Mouse (Mus musculus) limb, embryonic 11.5 days (tissue): ENCODE measurements around the gene Hist1h4b. TPM values are rescaled to one million over a fixed set of nuclear protein-coding genes. Genes with fewer than 3 reads are reported as not detected.
A peak's percentile ranks its signal among the peaks of the same experiment; 100 is the strongest.

Experiments
- ATAC-seq: fragments of 200-750 bp; cut with Nextera tagmentation; 2 replicates; pipeline ENCODE4 v1.8.0; 2017; ENCODE audit warnings: low read depth; ENCODE audit not compliant: insufficient number of reproducible peaks, low FRiP score, low TSS enrichment
- DNase-seq: peaks from one replicate; pipeline ENCODE4 v3.0.0-alpha.2; 2015; ENCODE audit warnings: low spot score
- H3K27ac ChIP-seq: fragments of 300-500 bp; sonication (generic); replicated peaks from 2 replicates; pipeline ENCODE4 v1.5.1; 2014; ENCODE audit warnings: low read depth, mild to moderate bottlenecking, low read length
- H3K27me3 ChIP-seq: fragments of 300-500 bp; sonication (generic); 2 replicates; pipeline ENCODE4 v1.6.1; 2014; ENCODE audit warnings: mild to moderate bottlenecking, low read length, mixed read lengths; ENCODE audit not compliant: control insufficient read depth, insufficient read depth
- H3K36me3 ChIP-seq: fragments of 300-500 bp; sonication (generic); 2 replicates; pipeline ENCODE4 v1.6.1; 2014; ENCODE audit warnings: mild to moderate bottlenecking, low read length, moderate library complexity, mixed read lengths; ENCODE audit not compliant: control insufficient read depth, insufficient read depth
- H3K4me1 ChIP-seq: fragments of 300-500 bp; sonication (generic); 2 replicates; pipeline ENCODE4 v1.6.1; 2014; ENCODE audit warnings: low read length, mixed read lengths; ENCODE audit not compliant: control insufficient read depth, insufficient read depth
- H3K4me2 ChIP-seq: fragments of 300-500 bp; sonication (generic); 2 replicates; pipeline ENCODE4 v1.6.1; 2014; ENCODE audit warnings: low read depth, mild to moderate bottlenecking, moderate library complexity; ENCODE audit not compliant: severe bottlenecking
- H3K4me3 ChIP-seq: fragments of 300-500 bp; sonication (generic); 2 replicates; pipeline ENCODE4 v1.5.1; 2014; ENCODE audit warnings: low read depth, low read length
- H3K9ac ChIP-seq: fragments of 300-500 bp; sonication (generic); 2 replicates; pipeline ENCODE4 v1.6.1; 2014; ENCODE audit warnings: mild to moderate bottlenecking, low read length
- H3K9me3 ChIP-seq: fragments of 300-500 bp; sonication (generic); 2 replicates; pipeline ENCODE4 v1.6.1; 2016; ENCODE audit warnings: low read length; ENCODE audit not compliant: control insufficient read depth
- WGBS: fragments of 180-500 bp; shearing (Covaris S2); extraction: QIAGEN DNeasy Blood & Tissue Kit; methylation state at CpG from one replicate; pipeline ENCODE4 v1.1.7; 2014; 5-methylcytosine and 5-hydroxymethylcytosine counted together
- microRNA-seq: library from miRNA; unstranded; fragments of <30 nt; microRNA quantifications from one replicate; pipeline ENCODE4, GENCODE M21; 2016
- polyA plus RNA-seq: library from polyadenylated mRNA; unstranded; fragments of >200 nt; fragmentation: Nextera tagmentation; extraction: Ambion mirVana; gene quantifications from 2 replicates; pipeline ENCODE4 v1.2.1, GENCODE M21; 2014

The Hist1h4b gene
- polyA plus RNA-seq, 1 experiment from 2014 or later: 6.3 TPM

- Histone ChIP-seq H3K9ac (no peak overlapping the region), H3K4me3 (no peak overlapping the region), H3K27ac (no peak overlapping the region), H3K36me3 (no peaks in the 10 kb centered on the region), H3K9me3 (no peaks in the 10 kb centered on the region), H3K4me2 (no peak overlapping the region), H3K4me1 (no peaks in the 10 kb centered on the region), H3K27me3 (no peaks in the 10 kb centered on the region)
- WGBS: 93% methylated on average over 7 of the region's 7 CpGs
- DNase-seq (no peak), ATAC-seq (no peak)
Observed at GRCm38 (mm10) chr13:23778339-23778738, 21.5 kb downstream of the Hist1h4b start.

GRCm38 (mm10) chr13:23779025-23779424 is 22.2 kb downstream of the Hist1h4b start:
- Histone ChIP-seq H3K36me3 (no peaks in the 10 kb centered on the region), H3K4me3 (no peak overlapping the region), H3K4me1 (no peaks in the 10 kb centered on the region), H3K9me3 (no peaks in the 10 kb centered on the region), H3K4me2 (no peak overlapping the region), H3K27ac (no peak overlapping the region), H3K27me3 (no peaks in the 10 kb centered on the region), H3K9ac (no peak overlapping the region)
- no peak for DNase-seq
- 76% methylated on average over 4 of the region's 4 CpGs for WGBS
- ATAC-seq: no peak

- Histone ChIP-seq H3K4me1 (no peaks in the 10 kb centered on the region), H3K4me3 (no peak overlapping the region), H3K4me2 (no peak overlapping the region), H3K27ac (no peak overlapping the region), H3K9me3 (no peaks in the 10 kb centered on the region), H3K36me3 (no peaks in the 10 kb centered on the region), H3K27me3 (no peaks in the 10 kb centered on the region), H3K9ac (no peak overlapping the region)
- DNase-seq (peak; percentile 57), ATAC-seq (no peak)
- 53% methylated on average over 2 of the region's 2 CpGs for WGBS
Observed at GRCm38 (mm10) chr13:23792520-23792919, 35.7 kb downstream of the Hist1h4b start.

GRCm38 (mm10) chr13:23799405-23799804 is 42.6 kb downstream of the Hist1h4b start:
- peaks cover 10% of the 10 kb centered on the region for H3K4me1 ChIP-seq
- ATAC-seq (no peak), DNase-seq (no peak)
- no peaks in the 10 kb centered on the region for H3K27me3 ChIP-seq
- H3K4me3 ChIP-seq: no peak overlapping the region
- H3K27ac ChIP-seq: no peak overlapping the region
- 55% methylated on average over 5 of the region's 5 CpGs for WGBS
- no peaks in the 10 kb centered on the region for H3K9me3 ChIP-seq
- H3K4me2 ChIP-seq: no peak overlapping the region
- no peak overlapping the region for H3K9ac ChIP-seq
- H3K36me3 ChIP-seq: no peaks in the 10 kb centered on the region

GRCm38 (mm10) chr13:23804532-23804931 is 47.7 kb downstream of the Hist1h4b start:
- DNase-seq (no peak), ATAC-seq (no peak)
- WGBS: 74% methylated on average over 2 of the region's 2 CpGs
- Histone ChIP-seq H3K9me3 (no peaks in the 10 kb centered on the region), H3K4me1 (no peaks in the 10 kb centered on the region), H3K36me3 (no peaks in the 10 kb centered on the region), H3K27me3 (no peaks in the 10 kb centered on the region), H3K4me2 (no peak overlapping the region), H3K4me3 (no peak overlapping the region), H3K9ac (no peak overlapping the region), H3K27ac (no peak overlapping the region)

GRCm38 (mm10) chr13:23806422-23807052 is 49.7 kb downstream of the Hist1h4b start, which contains the start of gene Slc17a2:
Gene Slc17a2 (plus strand): TSS chr13:23806993.
- H3K4me3 ChIP-seq: no peak within 1 kb of the TSS
- H3K4me2 ChIP-seq: no peak within 1 kb of the TSS
- H3K9me3 ChIP-seq: no peaks in the 10 kb centered on the region
- DNase-seq (no peak), ATAC-seq (no peak)
- H3K27ac ChIP-seq: no peak within 1 kb of the TSS
- H3K27me3 ChIP-seq: no peaks in the 10 kb centered on the region
- H3K4me1 ChIP-seq: no peaks in the 10 kb centered on the region
- 86% methylated on average over 15 of the region's 15 CpGs for WGBS
- H3K9ac ChIP-seq: no peak within 1 kb of the TSS
- no peaks in the 10 kb centered on the region for H3K36me3 ChIP-seq

Small RNA genes within 50 kb of the gene (microRNA-seq; reads per million reads assigned to microRNA genes)
- not detected for gene Gm44314
- not detected for gene Gm44484

Other genes starting within 250 kb of the Hist1h4b start
- 4.0 and 5.6 TPM in 2 replicates for gene Hist1h4h, start 226.0 kb upstream of the Hist1h4b start, polyA plus RNA-seq
- 5.1 and 7.9 TPM in 2 replicates for gene Hist1h2af, start 223.1 kb upstream of the Hist1h4b start, polyA plus RNA-seq
- gene Hist1h3g, start 221.6 kb upstream of the Hist1h4b start, polyA plus RNA-seq: 7.0 and 9.4 TPM in 2 replicates
- gene Hist1h2bh, start 213.6 kb upstream of the Hist1h4b start, polyA plus RNA-seq: 0.79 and 1.0 TPM in 2 replicates
- 1.4 and 2.0 TPM in 2 replicates for gene Hist1h3f, start 213.0 kb upstream of the Hist1h4b start, polyA plus RNA-seq
- 0.67 and 2.3 TPM in 2 replicates for gene Hist1h4f, start 205.4 kb upstream of the Hist1h4b start, polyA plus RNA-seq
- 0.54 and 0.56 TPM in 2 replicates for gene Hist1h1d, start 203.8 kb upstream of the Hist1h4b start, polyA plus RNA-seq
- 9.6 and 9.8 TPM in 2 replicates for gene Hist1h3e, start 194.6 kb upstream of the Hist1h4b start, polyA plus RNA-seq
- 98.4 and 102 TPM in 2 replicates for gene Hist1h2ae, start 185.8 kb upstream of the Hist1h4b start, polyA plus RNA-seq
- 8.2 and 10.0 TPM in 2 replicates for gene Hist1h2bg, start 185.6 kb upstream of the Hist1h4b start, polyA plus RNA-seq
- gene Hist1h2bf, start 182.8 kb upstream of the Hist1h4b start, polyA plus RNA-seq: 4.5 and 5.4 TPM in 2 replicates
- gene Hist1h2ad, start 182.6 kb upstream of the Hist1h4b start, polyA plus RNA-seq: 2.2 and 3.1 TPM in 2 replicates
- 12.6 and 13.2 TPM in 2 replicates for gene Hist1h3d, start 181.2 kb upstream of the Hist1h4b start, polyA plus RNA-seq
- 133 and 134 TPM in 2 replicates for gene Hist1h4d, start 175.4 kb upstream of the Hist1h4b start, polyA plus RNA-seq
- gene Hist1h2be, start 135.9 kb upstream of the Hist1h4b start, polyA plus RNA-seq: 3.1 and 3.9 TPM in 2 replicates
- 20.3 and 24.6 TPM in 2 replicates for gene Hist1h1e, start 134.5 kb upstream of the Hist1h4b start, polyA plus RNA-seq
- gene Hist1h2ac, start 73.1 kb upstream of the Hist1h4b start, polyA plus RNA-seq: 0.96 and 1.0 TPM in 2 replicates
- 19.9 and 21.1 TPM in 2 replicates for gene Hist1h2bc, start 72.8 kb upstream of the Hist1h4b start, polyA plus RNA-seq
- gene Hist1h1t, start 61.2 kb upstream of the Hist1h4b start, polyA plus RNA-seq: 0.28 TPM in 1 of 2 replicates, not detected in the other
- gene Hist1h4c, start 58.6 kb upstream of the Hist1h4b start, polyA plus RNA-seq: 6.6 and 7.9 TPM in 2 replicates
- gene Hfe, start 46.2 kb upstream of the Hist1h4b start, polyA plus RNA-seq: 2.1 and 3.7 TPM in 2 replicates
- gene Hist1h1c, start 18.2 kb upstream of the Hist1h4b start, polyA plus RNA-seq: 15.4 and 16.6 TPM in 2 replicates
- 13.3 and 14.0 TPM in 2 replicates for gene Hist1h3c, start 11.4 kb upstream of the Hist1h4b start, polyA plus RNA-seq
- gene Hist1h2bb, start 10.3 kb upstream of the Hist1h4b start, polyA plus RNA-seq: 1.7 and 3.4 TPM in 2 replicates
- 63.8 and 65.5 TPM in 2 replicates for gene Hist1h2ab, start 5.9 kb upstream of the Hist1h4b start, polyA plus RNA-seq
- 7.5 and 12.0 TPM in 2 replicates for gene Hist1h3b, start 4.7 kb upstream of the Hist1h4b start, polyA plus RNA-seq
- gene Hist1h4a, start 4.2 kb downstream of the Hist1h4b start, polyA plus RNA-seq: 0.35 and 0.78 TPM in 2 replicates
- 5.1 and 5.4 TPM in 2 replicates for gene Hist1h3a, start 5.4 kb downstream of the Hist1h4b start, polyA plus RNA-seq
- gene Hist1h1a, start 6.7 kb downstream of the Hist1h4b start, polyA plus RNA-seq: 2.8 and 4.1 TPM in 2 replicates
- 0.30 TPM in 1 of 2 replicates, not detected in the other for gene Trim38, start 12.9 kb downstream of the Hist1h4b start, polyA plus RNA-seq
- not detected in 2 replicates for gene Slc17a2, start 50.0 kb downstream of the Hist1h4b start, polyA plus RNA-seq
- not detected in 2 replicates for gene Slc17a3, start 82.4 kb downstream of the Hist1h4b start, polyA plus RNA-seq
- not detected in 2 replicates for gene Slc17a1, start 110.7 kb downstream of the Hist1h4b start, polyA plus RNA-seq
- not detected in 2 replicates for gene Slc17a4, start 158.0 kb downstream of the Hist1h4b start, polyA plus RNA-seq
- not detected in 2 replicates for gene Hist1h2ba, start 177.1 kb downstream of the Hist1h4b start, polyA plus RNA-seq
- gene Hist1h2aa, start 177.4 kb downstream of the Hist1h4b start, polyA plus RNA-seq: not detected in 2 replicates
- gene Scgn, start 234.2 kb downstream of the Hist1h4b start, polyA plus RNA-seq: not detected in 2 replicates